Mouse (Mus musculus): ENCODE measurements around the gene Arhgef33. TPM values are rescaled to one million over a fixed set of nuclear protein-coding genes. Genes with fewer than 3 reads are reported as not detected.
"Not testable (repeated sequence)": the region's sequence is repeated elsewhere in the genome, so short reads cannot be mapped to it uniquely, and the experiment has no call there.

The Arhgef33 gene
- 0.80 TPM for polyA plus RNA-seq (2021)

DNA sequence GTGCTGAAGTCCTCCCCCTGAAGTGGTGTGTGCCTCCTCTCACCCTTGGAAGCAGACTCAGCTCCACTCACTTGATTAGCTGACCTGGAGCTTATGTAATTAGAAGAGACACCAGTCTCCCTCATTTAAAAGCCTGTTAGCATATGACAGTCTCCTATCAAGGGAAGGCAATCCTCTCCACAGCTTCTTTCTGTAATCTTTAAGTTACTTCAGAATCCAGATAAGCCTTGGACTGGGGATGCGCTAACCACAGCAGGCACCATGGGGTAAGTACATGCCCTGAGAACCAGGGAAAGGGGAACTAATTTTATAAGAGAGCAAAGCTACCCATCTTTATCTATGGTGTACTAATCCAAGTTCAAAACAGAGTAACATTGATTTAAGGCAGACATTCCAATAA is at the start of gene Arhgef33:
Gene Arhgef33 (plus strand): TSS at position 157 of the 400 bp plus-strand sequence.
- ATAC-seq (no peak), DNase-seq (ENCODE audit: low read depth, low spot score) (no peak)
- no peaks in the 10 kb centered on the region for H3K27me3 ChIP-seq
- ChIA-PET POLR2A (no interaction called here), CTCF (interaction anchor here (0.7 to 3.3 kb wide), 10 partner anchors 9 to 711 kb away, joined by 3 to 19 read pairs (median 4); partner anchors contain the start of genes Dhx57 and Morn2)
- TF ChIP-seq CTCF (IDR thresholded peaks at IDR 0.05) = no peak
- in situ Hi-C loops (cut with MboI; ENCODE audit: low pct_unique_long_range_greater_than_20kb) = no loop called here

DNA sequence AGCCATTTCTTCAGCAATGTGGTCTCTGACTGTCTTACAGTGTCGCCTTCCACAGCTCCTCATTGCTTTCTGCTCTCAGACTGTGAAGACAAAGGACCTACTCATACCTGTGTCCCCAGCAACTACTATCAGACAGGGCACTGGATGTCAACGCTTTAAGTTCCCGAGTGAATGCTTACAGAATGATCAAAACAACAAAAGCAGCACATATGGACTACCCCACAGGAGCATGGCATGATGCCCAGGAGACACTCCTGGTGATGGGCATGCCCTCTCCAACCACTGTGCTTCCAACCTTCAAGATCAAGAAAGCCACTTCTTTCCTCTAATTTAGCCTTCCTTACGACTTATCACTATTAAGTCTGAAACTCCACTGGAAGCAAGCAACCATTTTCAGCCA is 40.1 kb upstream of the Arhgef33 start:
- in situ Hi-C loops (cut with MboI; ENCODE audit: low pct_unique_long_range_greater_than_20kb) = no loop called here
- no peak for TF ChIP-seq CTCF (IDR thresholded peaks at IDR 0.05)

DNA sequence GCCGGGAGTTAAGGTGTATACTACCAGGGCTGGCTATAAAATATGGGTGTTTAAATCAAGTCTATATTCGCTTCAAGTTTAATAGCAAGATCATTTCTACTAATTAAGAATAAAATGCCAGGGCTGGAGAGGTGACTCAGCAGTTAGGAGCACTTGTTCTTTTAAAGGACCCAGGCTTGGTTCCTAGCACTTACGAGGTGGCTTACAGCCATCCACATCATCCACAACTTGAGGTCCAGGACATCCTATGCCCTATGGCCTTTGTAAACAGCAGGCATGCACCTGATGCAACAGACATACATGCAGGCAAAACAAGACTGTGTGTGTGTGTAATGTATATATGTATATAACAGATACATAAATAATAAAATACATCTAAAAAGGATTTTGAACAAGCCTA is 39.1 kb upstream of the Arhgef33 start:
- TF ChIP-seq CTCF (IDR thresholded peaks at IDR 0.05) = no peak
- H3K27me3 ChIP-seq = no peaks in the 10 kb centered on the region
- DNase-seq (ENCODE audit: low read depth, low spot score) = no peak
- in situ Hi-C loops (cut with MboI; ENCODE audit: low pct_unique_long_range_greater_than_20kb) = no loop called here
- ATAC-seq = no peak
- CTCF ChIA-PET = no interaction called here
- POLR2A ChIA-PET = no interaction called here

More for the DNA sequence above, 40.1 kb upstream of the Arhgef33 start:
- DNase-seq (ENCODE audit: low read depth, low spot score) = no peak
- ChIA-PET CTCF (no interaction called here), POLR2A (interaction anchor here (0.5 kb wide), 1 partner anchor 26 kb away, joined by 6 read pairs; no protein-coding TSS in a partner anchor)
- no peaks in the 10 kb centered on the region for H3K27me3 ChIP-seq
- ATAC-seq = no peak

DNA sequence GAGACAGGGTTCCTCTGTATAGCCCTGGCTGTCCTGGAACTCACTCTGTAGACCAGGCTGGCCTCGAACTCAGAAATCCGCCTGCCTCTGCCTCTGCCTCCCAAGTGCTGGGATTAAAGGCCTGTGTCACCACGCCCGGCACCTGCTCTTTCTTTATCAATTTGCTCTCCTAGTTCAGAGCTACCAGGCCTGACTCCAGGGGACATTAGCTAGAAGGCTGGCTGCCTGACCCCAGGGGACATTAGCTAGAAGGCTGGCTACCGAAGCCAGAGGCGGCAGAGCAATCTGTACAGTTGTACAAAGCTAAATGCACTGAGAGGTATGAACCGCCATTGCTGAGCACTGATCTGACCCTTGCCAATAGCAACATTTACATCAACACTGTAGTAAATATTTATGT is 36.6 kb upstream of the Arhgef33 start:
- ChIA-PET CTCF (interaction anchor here (1.3 kb wide), 1 partner anchor 11 kb away, joined by 4 read pairs; no protein-coding TSS in a partner anchor), POLR2A (interaction anchor here (1.0 kb wide), 1 partner anchor 9 kb away, joined by 4 read pairs; no protein-coding TSS in a partner anchor)
- H3K27me3 ChIP-seq; DNase-seq (ENCODE audit: low read depth, low spot score); ATAC-seq; in situ Hi-C loops (cut with MboI; ENCODE audit: low pct_unique_long_range_greater_than_20kb): not testable (repeated sequence)

DNA sequence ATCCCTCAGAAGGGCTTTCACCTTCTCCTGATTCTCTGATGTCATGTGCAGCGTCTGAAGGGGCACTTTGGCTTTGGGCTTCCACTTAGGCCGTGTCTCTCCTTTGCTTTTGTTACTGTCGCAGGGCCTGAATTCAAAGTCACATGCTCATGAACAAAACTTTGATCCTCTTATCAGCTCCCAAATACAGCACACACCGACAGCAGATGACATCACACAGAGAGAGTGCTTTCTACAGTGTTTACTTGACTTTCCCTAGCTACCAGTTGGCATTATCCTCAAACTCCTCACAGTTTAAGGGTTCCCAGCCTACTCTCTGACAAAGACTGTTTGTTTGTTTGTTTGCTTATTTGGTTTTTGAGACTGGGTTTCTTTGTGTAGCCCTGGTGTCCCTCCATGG is 29.0 kb upstream of the Arhgef33 start:
- DNase-seq (ENCODE audit: low read depth, low spot score) = no peak
- TF ChIP-seq CTCF (IDR thresholded peaks at IDR 0.05) = no peak
- ChIA-PET CTCF (no interaction called here), POLR2A (no interaction called here)
- ATAC-seq = no peak
- in situ Hi-C loops (cut with MboI; ENCODE audit: low pct_unique_long_range_greater_than_20kb) = loop anchor here (25.0 kb wide), 1 partner anchor 559 kb away; no protein-coding TSS in a partner anchor
- H3K27me3 ChIP-seq = no peaks in the 10 kb centered on the region

DNA sequence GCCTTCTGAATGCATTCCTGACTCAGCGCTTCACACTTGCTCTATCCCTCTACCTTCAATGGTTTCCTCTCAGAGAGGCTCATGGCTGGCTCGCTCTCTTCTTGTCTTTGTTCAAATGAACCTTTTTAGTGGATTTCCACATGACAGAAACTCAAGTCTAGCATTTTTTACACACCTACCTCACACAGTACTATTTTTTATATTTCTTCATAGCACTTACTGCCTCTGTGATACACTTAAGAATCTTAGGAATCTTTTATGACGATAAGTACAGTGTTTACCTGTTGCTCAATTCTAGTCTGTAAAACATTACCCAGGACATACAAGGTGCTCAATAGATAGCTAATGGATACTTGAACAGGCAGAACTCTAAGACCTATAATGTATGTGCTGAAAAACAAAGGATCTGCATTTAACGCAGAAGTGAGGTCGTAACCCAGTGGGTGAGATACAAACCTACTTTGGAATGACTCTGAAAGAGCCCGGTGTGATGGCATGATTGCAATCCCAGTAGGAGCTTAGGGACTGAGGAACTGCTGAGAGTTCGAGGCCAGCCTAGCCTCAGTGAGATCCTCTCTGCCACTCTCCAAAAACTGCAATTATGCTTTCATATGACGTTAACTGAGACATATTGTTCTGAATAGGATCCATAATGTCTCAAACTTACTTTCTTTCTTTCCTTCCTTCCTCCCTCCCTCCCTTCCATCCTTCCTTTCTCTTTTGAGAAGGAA is 27.7 kb upstream of the Arhgef33 start:
- no peak for TF ChIP-seq CTCF (IDR thresholded peaks at IDR 0.05)
- ATAC-seq (no peak), DNase-seq (ENCODE audit: low read depth, low spot score) (no peak)
- CTCF ChIA-PET = no interaction called here
- in situ Hi-C loops (cut with MboI; ENCODE audit: low pct_unique_long_range_greater_than_20kb) = loop anchor here (25.0 kb wide), 1 partner anchor 558 kb away; no protein-coding TSS in a partner anchor
- H3K27me3 ChIP-seq = no peaks in the 10 kb centered on the region
- POLR2A ChIA-PET = interaction anchor here (0.6 to 1.4 kb wide), 2 partner anchors 9 to 45 kb away, joined by 4 to 7 read pairs; no protein-coding TSS in a partner anchor

DNA sequence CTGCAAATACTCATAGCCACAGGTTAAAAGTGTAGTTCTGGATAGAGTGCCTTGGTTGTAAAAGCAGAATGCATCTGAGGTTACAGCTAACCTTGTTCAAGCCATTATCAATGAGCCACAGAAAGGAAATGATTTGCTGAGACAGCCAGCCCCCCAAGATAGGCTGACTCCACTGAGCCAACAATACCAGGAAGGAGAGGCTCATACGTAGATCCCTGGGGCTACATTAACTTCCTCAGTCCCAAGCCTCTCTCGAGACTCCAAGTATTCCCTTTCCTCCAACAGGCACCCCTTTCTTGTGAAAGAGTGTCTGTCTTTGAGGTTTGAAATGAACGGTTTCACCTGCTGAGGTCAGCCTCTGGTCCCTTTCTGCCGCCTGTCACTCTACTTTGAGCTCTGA is 22.8 kb upstream of the Arhgef33 start:
- CTCF ChIA-PET = no interaction called here
- H3K27me3 ChIP-seq = no peaks in the 10 kb centered on the region
- DNase-seq (ENCODE audit: low read depth, low spot score) (no peak), ATAC-seq (no peak)
- TF ChIP-seq CTCF (IDR thresholded peaks at IDR 0.05) = no peak
- in situ Hi-C loops (cut with MboI; ENCODE audit: low pct_unique_long_range_greater_than_20kb) = loop anchor here (25.0 kb wide), 1 partner anchor 553 kb away; no protein-coding TSS in a partner anchor
- POLR2A ChIA-PET = no interaction called here

DNA sequence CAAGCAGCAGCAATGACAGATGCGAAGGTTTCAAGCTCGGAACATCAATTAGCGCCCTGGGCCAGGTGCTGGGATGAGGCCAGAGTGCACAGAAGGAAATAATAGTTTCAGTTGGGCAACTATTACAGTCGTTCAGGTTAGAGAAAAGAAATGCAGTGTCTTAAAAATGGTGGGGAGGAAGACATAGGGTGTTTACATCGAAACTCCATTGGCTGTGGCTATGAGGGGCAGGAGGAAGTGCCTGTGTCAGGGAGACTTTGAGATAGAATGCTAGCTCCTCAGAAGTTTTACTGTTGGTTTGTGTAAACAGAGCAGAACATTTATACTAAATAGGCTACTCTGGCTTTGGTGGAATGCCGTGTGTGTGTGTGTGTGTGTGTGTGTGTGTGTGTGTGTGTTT is 19.2 kb upstream of the Arhgef33 start:
- DNase-seq (ENCODE audit: low read depth, low spot score) (no peak), ATAC-seq (no peak)
- TF ChIP-seq CTCF (IDR thresholded peaks at IDR 0.05) = no peak
- ChIA-PET CTCF (interaction anchor here (0.9 kb wide), 1 partner anchor 54 kb away, joined by 3 read pairs; no protein-coding TSS in a partner anchor), POLR2A (no interaction called here)
- in situ Hi-C loops (cut with MboI; ENCODE audit: low pct_unique_long_range_greater_than_20kb) = loop anchor here (25.0 kb wide), 1 partner anchor 549 kb away; no protein-coding TSS in a partner anchor
- H3K27me3 ChIP-seq = no peaks in the 10 kb centered on the region

DNA sequence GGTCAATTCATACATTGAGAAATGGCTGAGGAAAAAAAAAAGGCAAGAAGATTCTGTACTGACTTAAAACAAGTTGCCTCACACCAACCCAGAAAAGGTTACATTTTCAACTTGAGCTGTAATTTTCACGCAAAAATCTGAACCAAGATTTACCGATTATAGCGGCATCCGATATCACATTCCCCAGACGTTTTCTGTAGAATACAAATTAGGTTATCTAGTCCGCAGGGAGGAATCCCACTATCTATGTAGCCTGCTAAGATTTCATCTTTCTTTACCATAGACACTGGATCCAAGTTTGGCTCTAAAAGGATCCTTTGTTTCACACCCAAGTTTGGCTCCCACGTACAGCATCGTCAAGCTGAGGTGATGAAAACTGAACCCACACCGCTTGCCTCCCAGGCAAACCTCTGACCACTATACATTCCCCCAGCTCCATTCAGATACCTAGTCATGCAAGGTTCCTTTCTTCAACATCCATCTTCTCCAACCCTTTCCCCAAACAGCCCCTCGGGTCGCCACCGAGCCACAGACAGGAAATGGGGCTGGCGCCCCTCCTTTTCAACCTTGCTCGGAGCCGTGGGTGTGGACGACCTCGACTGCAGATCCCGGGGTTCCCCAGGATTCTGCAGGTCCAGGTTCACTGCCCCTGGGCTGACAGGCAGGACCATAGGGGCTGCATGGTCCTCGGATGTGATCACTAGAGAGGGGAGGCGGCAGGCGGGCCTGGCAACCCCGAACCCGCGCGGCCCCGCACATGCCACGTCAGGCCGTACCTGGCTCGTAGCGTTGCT is 17.7 kb upstream of the Arhgef33 start:
- CTCF ChIA-PET = interaction anchor here (1.4 to 2.7 kb wide), 3 partner anchors 18 to 42 kb away, joined by 4 to 19 read pairs (median 12); partner anchors contain the start of gene Arhgef33
- DNase-seq (ENCODE audit: low read depth, low spot score) = no peak
- H3K27me3 ChIP-seq = no peaks in the 10 kb centered on the region
- no peak for TF ChIP-seq CTCF (IDR thresholded peaks at IDR 0.05)
- in situ Hi-C loops (cut with MboI; ENCODE audit: low pct_unique_long_range_greater_than_20kb) = loop anchor here (5.0 to 25.0 kb wide), 2 partner anchors 268 to 548 kb away; no protein-coding TSS in a partner anchor
- POLR2A ChIA-PET = no interaction called here
- peak; percentile 60 for ATAC-seq

DNA sequence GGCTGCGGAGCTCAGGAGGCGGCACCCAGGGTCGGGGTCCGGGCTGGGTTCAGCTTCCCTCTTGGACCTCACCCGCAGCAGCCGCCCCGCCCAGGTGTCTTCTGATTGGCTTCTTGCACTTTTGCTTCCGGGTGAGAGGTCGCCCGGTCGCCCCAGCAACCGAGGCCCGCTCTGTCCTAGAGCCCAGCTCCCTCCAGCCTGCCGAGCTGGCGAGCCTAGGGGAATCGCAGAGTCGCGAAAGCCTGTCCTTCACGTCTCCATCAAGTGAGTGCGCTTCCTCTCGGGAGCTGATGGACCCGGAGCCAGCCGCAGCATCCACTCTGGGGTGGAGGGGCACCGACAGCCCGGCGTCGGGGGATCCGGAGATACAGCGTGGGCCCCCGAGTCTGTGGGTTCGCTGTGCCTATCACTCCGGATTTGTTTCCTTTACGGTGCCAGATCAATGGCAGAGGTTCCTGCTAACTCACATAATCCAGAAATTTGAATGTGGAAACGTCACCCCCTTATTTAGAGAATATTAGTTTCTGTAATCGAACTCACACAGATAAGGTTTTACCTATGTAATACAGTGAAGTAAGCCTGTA is 17.0 kb upstream of the Arhgef33 start, which contains the start of the genes Morn2 and Dhx57:
Gene Morn2 (plus strand): TSS at position 130 of the 584 bp plus-strand sequence.
Gene Dhx57 (minus strand): TSS at position 403 of the 584 bp plus-strand sequence.
- DNase-seq (ENCODE audit: low read depth, low spot score) (peak; percentile 68), ATAC-seq (peak; percentile 96)
- POLR2A ChIA-PET = no interaction called here
- in situ Hi-C loops (cut with MboI; ENCODE audit: low pct_unique_long_range_greater_than_20kb) = loop anchor here (5.0 to 25.0 kb wide), 2 partner anchors 267 to 547 kb away; no protein-coding TSS in a partner anchor
- no peak for TF ChIP-seq CTCF (IDR thresholded peaks at IDR 0.05)
- H3K27me3 ChIP-seq = no peaks in the 10 kb centered on the region
- CTCF ChIA-PET = interaction anchor here (1.3 to 3.3 kb wide), 7 partner anchors 17 to 273 kb away, joined by 3 to 19 read pairs (median 5); partner anchors contain the start of gene Arhgef33
